Mouse (Mus musculus): Measurements from ENCODE around the gene Vmn1r194.
"Not testable (repeated sequence)": the region's sequence is repeated elsewhere in the genome, so short reads cannot be mapped to it uniquely, and the experiment has no call there.

The Vmn1r194 gene

DNA sequence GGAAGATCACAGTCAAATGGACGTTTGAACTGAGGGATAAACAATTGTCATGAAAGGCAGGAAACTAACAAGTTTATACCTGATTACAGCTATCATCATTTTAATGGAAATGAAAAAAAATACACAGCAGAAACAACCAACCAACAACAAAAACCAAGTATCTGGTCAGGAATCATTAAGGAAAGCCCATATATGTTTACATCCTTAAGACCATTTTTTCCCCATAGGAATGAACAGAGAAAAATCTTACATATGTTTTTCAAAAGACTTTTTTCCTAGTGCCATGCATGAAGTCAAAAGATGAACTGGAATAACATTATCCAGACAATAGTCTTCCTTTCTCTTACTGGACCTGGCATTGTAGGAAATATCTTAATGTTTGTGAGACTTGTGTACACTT, at the start of gene Vmn1r194:
TSS of gene Vmn1r194 (plus strand) at position 301 of the 400 bp plus-strand sequence.
- DNase-seq (ENCODE audit: low spot score): no peak

DNA sequence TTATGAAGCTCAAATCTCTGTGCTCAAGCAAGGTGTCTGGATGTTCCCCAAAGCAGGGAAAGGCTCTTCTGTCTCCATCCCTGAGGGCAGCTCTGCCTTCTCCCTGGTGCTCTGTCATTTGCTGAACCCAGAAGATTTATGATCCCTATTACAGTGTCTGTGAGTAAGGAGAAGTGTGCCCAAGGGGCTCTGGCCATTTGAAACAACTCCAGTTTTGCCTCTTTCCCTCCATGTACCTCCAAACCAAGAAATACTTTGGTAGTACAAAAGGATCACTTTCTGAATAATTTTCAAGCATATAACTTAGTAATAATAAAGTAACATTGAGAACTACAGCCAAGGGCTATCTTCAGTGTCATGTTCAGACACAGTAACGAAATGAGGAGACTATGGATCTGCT, 21.0 kb upstream of the Vmn1r194 start, which contains the start of gene Vmn1r193:
TSS of gene Vmn1r193 (minus strand) at position 101 of the 400 bp plus-strand sequence.
- not testable (repeated sequence) for DNase-seq (ENCODE audit: low spot score)

DNA sequence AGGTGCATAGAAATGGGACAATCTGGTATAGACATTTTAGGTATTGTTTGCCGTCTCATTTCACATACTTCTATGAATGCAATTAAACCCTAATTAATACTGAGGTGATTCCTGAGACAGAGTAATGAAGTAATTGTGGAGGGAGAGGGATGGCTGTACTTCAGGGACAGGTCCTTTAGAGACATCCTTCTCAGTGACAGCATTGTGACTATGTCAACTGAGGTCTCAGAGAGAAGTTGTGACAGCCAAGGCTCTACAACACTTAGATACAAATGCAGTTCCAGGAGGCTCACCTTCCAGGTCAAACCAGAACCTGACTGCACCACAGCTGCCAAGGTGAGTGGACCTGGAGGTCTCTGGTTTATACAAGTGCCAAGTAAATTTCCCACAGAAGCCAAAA, 26.2 kb downstream of the Vmn1r194 start, which contains the start of gene Vmn1r195:
TSS of gene Vmn1r195 (plus strand) at position 301 of the 400 bp plus-strand sequence.
- not testable (repeated sequence) for DNase-seq (ENCODE audit: low spot score)

DNA sequence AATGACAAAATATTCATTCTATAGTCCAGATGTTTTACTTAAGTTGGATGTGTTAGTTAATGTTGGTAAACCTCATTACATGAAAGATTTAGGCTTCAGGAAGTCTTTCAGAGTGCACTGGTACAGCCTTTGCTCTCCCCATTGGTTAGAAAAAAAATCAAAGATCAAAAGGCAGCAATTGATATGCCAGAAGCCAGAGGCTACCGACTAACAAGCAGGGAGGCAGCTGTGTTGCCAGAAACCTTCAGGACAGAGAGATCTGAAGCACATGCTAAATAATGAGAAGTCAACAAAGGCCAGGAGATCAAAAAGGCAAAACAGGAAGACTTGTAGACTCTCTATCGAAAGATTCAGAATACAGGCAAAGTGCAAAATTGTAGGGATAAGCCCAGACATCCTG, 27.7 kb downstream of the Vmn1r194 start:
- peak; percentile 8 for DNase-seq (ENCODE audit: low spot score)

DNA sequence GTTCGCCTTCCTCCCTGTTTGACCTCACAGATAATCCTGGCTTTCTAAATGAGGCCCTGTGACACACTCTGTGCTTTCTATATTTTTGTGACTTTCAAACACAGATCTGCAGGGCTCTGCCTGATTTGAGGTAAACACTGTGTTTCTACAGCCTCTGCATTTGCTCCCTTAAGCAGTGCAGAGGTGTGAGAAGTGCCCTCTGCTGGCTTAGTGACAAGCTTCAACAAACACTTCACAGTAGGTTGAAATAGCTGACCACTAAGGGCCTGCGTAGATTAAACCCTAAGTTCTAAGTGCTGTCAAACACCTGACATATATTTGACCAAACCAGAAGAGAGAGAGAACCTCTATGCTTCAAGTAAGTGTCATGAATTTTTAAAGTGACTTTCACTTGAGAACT, 40.6 kb downstream of the Vmn1r194 start:
- DNase-seq (ENCODE audit: low spot score): peak; percentile 22

DNA sequence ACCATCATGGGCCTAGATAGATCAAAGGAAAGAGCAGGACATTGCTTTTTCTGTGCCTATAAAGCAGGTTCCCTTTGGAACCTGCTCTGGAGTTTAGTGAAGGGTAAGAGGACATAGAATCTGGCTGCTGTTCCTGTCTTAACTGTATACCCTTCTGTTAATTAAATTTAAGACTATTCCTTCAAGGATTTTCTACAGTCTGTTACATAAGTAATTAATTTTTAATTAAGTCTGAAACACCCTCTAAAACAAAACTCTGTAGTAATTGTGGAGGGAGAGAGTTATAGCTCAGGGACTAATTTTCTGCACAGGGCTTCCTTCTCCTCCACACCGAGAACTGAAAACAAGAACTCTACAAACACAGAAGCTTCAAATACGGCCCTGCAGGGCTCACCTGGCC, 45.6 kb downstream of the Vmn1r194 start, which contains the start of gene Vmn1r196:
TSS of gene Vmn1r196 (plus strand) at position 301 of the 400 bp plus-strand sequence.
- DNase-seq (ENCODE audit: low spot score): no peak
